Mouse (Mus musculus): ENCODE results near the gene Armc2. TPM values are rescaled to one million over a fixed set of nuclear protein-coding genes. Genes with fewer than 3 reads are reported as not detected.
A peak's percentile ranks its signal among the peaks of the same experiment; 100 is the strongest.

Gene Armc2
- polyA plus RNA-seq, 1 experiment from 2014 or later: 1.4 TPM

DNA sequence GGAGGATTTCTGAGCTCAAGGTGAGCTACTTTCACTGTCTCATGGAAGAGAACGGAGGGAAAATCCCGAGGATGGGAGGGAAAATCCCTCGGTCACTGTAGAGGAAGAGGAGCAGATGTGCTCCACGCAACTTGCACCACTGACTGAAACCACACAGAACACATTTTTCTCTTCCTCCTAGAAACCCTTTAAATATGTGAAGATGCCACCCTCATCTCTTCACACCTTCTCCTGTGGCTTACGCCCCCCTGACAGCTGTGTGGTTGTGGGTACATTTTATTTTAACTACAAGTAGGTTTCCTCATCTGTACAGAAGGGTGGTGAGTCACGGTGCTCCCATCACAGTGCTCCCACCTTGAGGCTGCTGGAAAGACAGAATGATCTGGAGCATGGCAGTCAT, 34.0 kb downstream of the Armc2 start:
- Histone ChIP-seq H3K27me3 (ENCODE audit: insufficient read depth, low read length) (no peaks in the 10 kb centered on the region), H3K9ac (replicated peaks; ENCODE audit: low read length) (no peak overlapping the region), H3K36me3 (ENCODE audit: insufficient read depth, low read length) (no peaks in the 10 kb centered on the region), H3K27ac (ENCODE audit: low read length) (no peak overlapping the region), H3K4me3 (ENCODE audit: low read length) (no peak overlapping the region), H3K9me3 (ENCODE audit: low read length) (no peaks in the 10 kb centered on the region), H3K4me2 (replicated peaks; ENCODE audit: low read depth, low read length) (no peak overlapping the region), H3K4me1 (ENCODE audit: insufficient read depth, low read length) (peaks cover 3% of the 10 kb centered on the region; the same call in 1 of the 2 replicates)
- WGBS: 89% methylated on average over 6 of the region's 6 CpGs
- no peak for ATAC-seq (ENCODE audit: low FRiP score, low TSS enrichment)

DNA sequence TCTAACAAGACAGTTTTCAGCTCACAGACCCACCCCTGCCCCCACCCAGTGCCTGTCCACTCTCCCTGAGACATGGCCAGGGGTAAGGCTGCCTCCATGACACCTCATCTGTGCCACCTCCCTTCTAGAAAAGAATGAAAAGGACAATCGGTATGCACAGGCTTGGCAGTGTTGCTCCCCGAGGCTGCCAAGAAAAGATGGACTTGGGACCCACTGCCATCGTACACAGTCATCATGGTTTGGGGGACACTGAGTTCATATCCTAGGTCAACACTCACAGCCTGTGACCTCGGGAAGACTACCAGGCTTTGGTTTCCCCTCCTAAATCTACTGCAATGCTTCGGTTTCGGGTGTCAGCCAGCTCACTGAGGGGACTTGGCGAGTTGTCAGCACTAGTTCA, 35.4 kb downstream of the Armc2 start:
- peaks cover 3% of the 10 kb centered on the region; the same call in 1 of the 2 replicates for H3K4me1 ChIP-seq (ENCODE audit: insufficient read depth, low read length)
- H3K4me2 ChIP-seq (replicated peaks; ENCODE audit: low read depth, low read length): no peak overlapping the region
- H3K4me3 ChIP-seq (ENCODE audit: low read length): no peak overlapping the region
- H3K36me3 ChIP-seq (ENCODE audit: insufficient read depth, low read length): no peaks in the 10 kb centered on the region
- no peak for ATAC-seq (ENCODE audit: low FRiP score, low TSS enrichment)
- H3K9me3 ChIP-seq (ENCODE audit: low read length): no peaks in the 10 kb centered on the region
- no peak overlapping the region for H3K9ac ChIP-seq (replicated peaks; ENCODE audit: low read length)
- 52% methylated on average over 7 of the region's 7 CpGs for WGBS
- H3K27me3 ChIP-seq (ENCODE audit: insufficient read depth, low read length): no peaks in the 10 kb centered on the region
- H3K27ac ChIP-seq (ENCODE audit: low read length): no peak overlapping the region

DNA sequence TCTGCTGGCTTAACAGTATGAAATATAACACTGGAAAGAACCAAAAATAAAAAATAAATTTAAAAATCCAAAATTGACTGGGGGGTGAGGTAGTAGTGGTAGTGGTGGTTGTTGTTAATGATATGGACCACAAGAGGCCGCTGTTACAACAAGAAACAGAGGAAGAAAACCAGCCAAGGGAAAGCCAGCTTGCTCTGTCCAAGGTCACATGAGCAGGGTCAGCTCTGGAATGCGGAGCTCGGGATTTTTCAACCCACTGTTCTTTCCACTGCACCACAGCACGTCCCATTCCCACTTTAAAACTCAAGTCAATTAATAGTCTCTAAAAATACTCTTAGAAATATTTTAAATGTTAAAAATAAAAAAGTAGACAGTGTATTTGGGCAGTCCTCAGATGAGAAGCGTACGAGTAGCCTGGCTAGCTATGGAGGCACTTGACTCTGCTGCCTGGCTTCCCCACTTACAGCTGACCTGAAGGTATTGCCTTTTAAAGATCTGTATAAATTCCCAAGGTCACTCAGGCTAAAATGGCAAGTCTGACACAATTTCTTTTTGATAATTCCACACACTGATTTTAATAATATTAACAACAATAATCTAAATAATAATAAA, 37.4 kb downstream of the Armc2 start:
- no peaks in the 10 kb centered on the region for H3K36me3 ChIP-seq (ENCODE audit: insufficient read depth, low read length)
- no peak overlapping the region for H3K4me2 ChIP-seq (replicated peaks; ENCODE audit: low read depth, low read length)
- 27% methylated on average over 6 of the region's 6 CpGs for WGBS
- no peak overlapping the region for H3K9ac ChIP-seq (replicated peaks; ENCODE audit: low read length)
- peak; percentile 57 for ATAC-seq (ENCODE audit: low FRiP score, low TSS enrichment)
- H3K9me3 ChIP-seq (ENCODE audit: low read length): no peaks in the 10 kb centered on the region
- no peaks in the 10 kb centered on the region for H3K27me3 ChIP-seq (ENCODE audit: insufficient read depth, low read length)
- no peak overlapping the region for H3K27ac ChIP-seq (ENCODE audit: low read length)
- H3K4me1 ChIP-seq (ENCODE audit: insufficient read depth, low read length): peaks cover 3% of the 10 kb centered on the region; the same call in 1 of the 2 replicates
- no peak overlapping the region for H3K4me3 ChIP-seq (ENCODE audit: low read length)

DNA sequence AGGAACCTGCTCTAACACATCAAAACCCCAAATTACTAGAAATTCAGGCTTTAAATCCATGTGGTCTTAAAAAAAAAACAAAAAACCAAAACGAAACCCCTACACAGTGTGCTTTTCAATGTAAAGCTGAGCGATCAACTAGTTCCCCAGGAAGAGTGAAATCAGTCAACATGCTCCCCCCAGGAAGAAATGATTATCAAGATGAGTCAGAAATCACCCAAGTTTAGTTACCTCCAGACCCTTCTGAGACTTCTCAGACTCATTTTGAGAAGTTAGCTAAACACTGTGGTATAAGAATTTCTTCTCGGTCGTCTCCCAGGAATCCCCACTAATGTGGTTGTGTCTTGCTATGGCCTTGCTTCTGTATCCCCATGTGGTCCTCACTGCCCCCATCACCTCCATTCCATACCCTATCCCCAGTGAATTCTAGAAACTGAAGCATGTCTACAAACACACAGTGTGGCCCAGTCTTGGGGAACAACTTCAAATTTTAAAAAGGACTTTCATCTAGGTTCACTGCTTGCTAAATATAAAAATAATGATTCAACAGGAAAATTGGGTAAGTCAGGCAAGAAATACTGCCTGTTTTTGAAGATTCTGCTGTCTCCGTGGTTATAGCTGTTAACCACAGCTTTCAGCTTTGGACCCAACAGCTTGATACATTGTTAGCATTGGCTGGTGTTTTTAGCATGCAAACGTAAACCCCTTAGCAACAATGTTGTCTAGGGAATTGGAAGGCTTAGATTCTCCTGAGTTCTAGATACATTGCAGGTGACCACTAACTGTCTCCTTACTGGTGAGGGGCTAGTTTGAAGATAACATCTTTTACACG, 39.6 kb downstream of the Armc2 start:
- peaks cover 3% of the 10 kb centered on the region; the same call in 1 of the 2 replicates for H3K4me1 ChIP-seq (ENCODE audit: insufficient read depth, low read length)
- H3K4me2 ChIP-seq (replicated peaks; ENCODE audit: low read depth, low read length): no peak overlapping the region
- no peak overlapping the region for H3K9ac ChIP-seq (replicated peaks; ENCODE audit: low read length)
- H3K4me3 ChIP-seq (ENCODE audit: low read length): no peak overlapping the region
- H3K27me3 ChIP-seq (ENCODE audit: insufficient read depth, low read length): no peaks in the 10 kb centered on the region
- 82% methylated on average over 7 of the region's 7 CpGs for WGBS
- H3K9me3 ChIP-seq (ENCODE audit: low read length): no peaks in the 10 kb centered on the region
- H3K36me3 ChIP-seq (ENCODE audit: insufficient read depth, low read length): no peaks in the 10 kb centered on the region
- no peak for ATAC-seq (ENCODE audit: low FRiP score, low TSS enrichment)
- H3K27ac ChIP-seq (ENCODE audit: low read length): no peak overlapping the region

DNA sequence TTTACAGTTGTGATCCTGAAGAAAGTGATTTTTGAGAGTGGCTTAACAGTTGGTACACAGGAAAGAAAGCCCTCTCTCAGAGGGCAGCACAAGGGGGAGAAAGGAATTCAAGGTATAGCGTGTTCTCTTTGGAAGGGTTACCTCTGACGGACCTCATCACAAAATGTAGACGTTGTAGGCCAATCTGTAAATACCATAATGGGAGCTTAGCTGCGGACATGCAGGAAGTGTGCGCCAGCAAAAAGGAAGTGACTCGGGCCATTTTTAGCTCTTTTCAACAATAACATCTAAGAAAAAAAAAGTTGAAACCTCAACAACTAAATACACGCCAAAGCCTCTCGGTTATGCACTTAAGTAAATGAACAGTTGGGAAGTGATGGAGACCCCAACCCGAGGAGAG, 45.6 kb downstream of the Armc2 start:
- Histone ChIP-seq H3K9me3 (ENCODE audit: low read length) (no peaks in the 10 kb centered on the region), H3K4me1 (ENCODE audit: insufficient read depth, low read length) (no peaks in the 10 kb centered on the region), H3K9ac (replicated peaks; ENCODE audit: low read length) (no peak overlapping the region), H3K27ac (ENCODE audit: low read length) (no peak overlapping the region), H3K27me3 (ENCODE audit: insufficient read depth, low read length) (no peaks in the 10 kb centered on the region), H3K4me2 (replicated peaks; ENCODE audit: low read depth, low read length) (no peak overlapping the region), H3K36me3 (ENCODE audit: insufficient read depth, low read length) (no peaks in the 10 kb centered on the region), H3K4me3 (ENCODE audit: low read length) (no peak overlapping the region)
- ATAC-seq (ENCODE audit: low FRiP score, low TSS enrichment): no peak
- WGBS: 66% methylated on average over 9 of the region's 9 CpGs

DNA sequence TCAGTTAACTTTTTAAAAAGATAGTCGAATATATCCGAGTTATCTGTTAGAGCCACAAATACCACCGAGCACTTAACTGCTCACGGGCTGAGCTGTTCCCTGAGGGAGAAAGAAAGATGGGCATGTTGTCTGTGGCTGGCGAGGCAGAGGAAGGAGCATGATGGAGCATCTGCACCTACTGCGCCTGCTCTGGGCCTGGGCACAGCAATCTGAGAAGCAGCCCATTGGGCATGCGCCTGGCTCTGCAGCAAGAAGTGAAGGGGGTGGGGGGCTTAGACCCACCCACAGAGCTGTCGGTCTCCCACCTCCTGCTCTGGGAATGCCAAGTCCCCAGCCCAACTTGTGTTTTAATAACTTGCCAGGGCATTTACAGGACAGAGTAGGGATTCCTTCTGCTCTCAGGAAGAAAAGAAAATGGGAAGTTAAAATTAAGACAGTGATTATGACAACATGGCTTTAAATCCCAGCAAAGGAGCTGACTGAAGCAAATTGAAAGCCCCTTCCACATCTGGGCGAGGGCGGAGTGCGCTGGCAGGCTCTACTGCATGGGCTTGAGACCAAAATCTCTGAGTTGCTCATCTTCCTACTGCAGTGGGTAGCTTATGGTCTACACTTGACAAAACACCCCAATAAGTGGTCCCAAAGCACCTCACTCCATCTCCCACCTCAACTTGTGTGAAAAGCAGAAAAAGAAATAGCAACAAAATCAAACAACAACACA, 50.2 kb downstream of the Armc2 start:
- Histone ChIP-seq H3K9me3 (ENCODE audit: low read length) (no peaks in the 10 kb centered on the region), H3K4me3 (ENCODE audit: low read length) (no peak overlapping the region), H3K4me2 (replicated peaks; ENCODE audit: low read depth, low read length) (no peak overlapping the region), H3K4me1 (ENCODE audit: insufficient read depth, low read length) (no peaks in the 10 kb centered on the region), H3K36me3 (ENCODE audit: insufficient read depth, low read length) (no peaks in the 10 kb centered on the region), H3K9ac (replicated peaks; ENCODE audit: low read length) (no peak overlapping the region), H3K27ac (ENCODE audit: low read length) (no peak overlapping the region), H3K27me3 (ENCODE audit: insufficient read depth, low read length) (no peaks in the 10 kb centered on the region)
- 86% methylated on average over 11 of the region's 11 CpGs for WGBS
- no peak for ATAC-seq (ENCODE audit: low FRiP score, low TSS enrichment)

DNA sequence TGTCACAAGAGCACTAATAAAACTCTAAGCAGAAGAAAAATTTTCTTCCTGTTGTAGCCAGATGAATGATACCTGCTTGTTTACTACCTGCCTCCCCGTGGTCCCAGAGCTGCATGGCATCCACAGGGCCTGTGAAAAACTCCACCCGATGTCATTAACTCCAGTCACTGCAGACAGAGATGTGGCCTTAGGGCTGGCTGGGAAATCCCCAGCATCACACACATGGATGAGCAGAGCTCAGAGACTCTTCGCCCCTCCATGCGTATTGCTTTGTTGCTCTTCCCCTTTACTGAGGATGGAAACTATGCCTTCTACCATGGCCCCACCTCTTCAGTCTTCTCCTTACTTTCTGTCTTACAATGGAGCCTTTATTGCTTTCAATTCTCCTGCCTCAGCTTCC, 55.5 kb downstream of the Armc2 start:
- Histone ChIP-seq H3K27ac (ENCODE audit: low read length) (no peak overlapping the region), H3K4me3 (ENCODE audit: low read length) (no peak overlapping the region), H3K27me3 (ENCODE audit: insufficient read depth, low read length) (no peaks in the 10 kb centered on the region), H3K9me3 (ENCODE audit: low read length) (no peaks in the 10 kb centered on the region), H3K4me2 (replicated peaks; ENCODE audit: low read depth, low read length) (no peak overlapping the region), H3K4me1 (ENCODE audit: insufficient read depth, low read length) (no peaks in the 10 kb centered on the region), H3K9ac (replicated peaks; ENCODE audit: low read length) (no peak overlapping the region), H3K36me3 (ENCODE audit: insufficient read depth, low read length) (no peaks in the 10 kb centered on the region)
- 55% methylated on average over 4 of the region's 4 CpGs for WGBS
- no peak for ATAC-seq (ENCODE audit: low FRiP score, low TSS enrichment)

DNA sequence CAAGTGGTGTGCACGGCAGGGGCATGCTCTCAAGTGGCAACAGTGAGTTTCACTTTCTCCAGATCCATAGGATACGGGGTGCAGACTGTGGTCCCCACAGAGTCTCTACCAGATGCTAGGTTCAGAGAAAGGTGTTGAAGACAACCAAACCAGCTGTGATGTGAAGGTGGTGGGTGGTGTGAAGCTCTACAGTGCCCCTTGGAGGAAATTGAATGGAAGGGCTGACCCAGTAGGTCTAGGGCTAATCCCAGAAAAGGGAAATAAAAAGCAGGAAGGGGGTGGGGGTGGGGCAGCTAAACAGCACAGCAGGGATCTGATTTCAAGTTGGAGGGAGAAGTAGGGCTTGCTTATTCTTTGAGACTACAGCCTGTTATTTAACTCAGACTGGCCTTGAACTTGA, 58.4 kb downstream of the Armc2 start:
- Histone ChIP-seq H3K4me3 (ENCODE audit: low read length) (no peak overlapping the region), H3K27me3 (ENCODE audit: insufficient read depth, low read length) (no peaks in the 10 kb centered on the region), H3K27ac (ENCODE audit: low read length) (no peak overlapping the region), H3K4me1 (ENCODE audit: insufficient read depth, low read length) (no peaks in the 10 kb centered on the region), H3K4me2 (replicated peaks; ENCODE audit: low read depth, low read length) (no peak overlapping the region), H3K9me3 (ENCODE audit: low read length) (no peaks in the 10 kb centered on the region), H3K36me3 (ENCODE audit: insufficient read depth, low read length) (no peaks in the 10 kb centered on the region), H3K9ac (replicated peaks; ENCODE audit: low read length) (no peak overlapping the region)
- 56% methylated on average over 2 of the region's 2 CpGs for WGBS
- ATAC-seq (ENCODE audit: low FRiP score, low TSS enrichment): 0 out of 2 replicates have a peak, but pooled peaks have one; percentile 54

DNA sequence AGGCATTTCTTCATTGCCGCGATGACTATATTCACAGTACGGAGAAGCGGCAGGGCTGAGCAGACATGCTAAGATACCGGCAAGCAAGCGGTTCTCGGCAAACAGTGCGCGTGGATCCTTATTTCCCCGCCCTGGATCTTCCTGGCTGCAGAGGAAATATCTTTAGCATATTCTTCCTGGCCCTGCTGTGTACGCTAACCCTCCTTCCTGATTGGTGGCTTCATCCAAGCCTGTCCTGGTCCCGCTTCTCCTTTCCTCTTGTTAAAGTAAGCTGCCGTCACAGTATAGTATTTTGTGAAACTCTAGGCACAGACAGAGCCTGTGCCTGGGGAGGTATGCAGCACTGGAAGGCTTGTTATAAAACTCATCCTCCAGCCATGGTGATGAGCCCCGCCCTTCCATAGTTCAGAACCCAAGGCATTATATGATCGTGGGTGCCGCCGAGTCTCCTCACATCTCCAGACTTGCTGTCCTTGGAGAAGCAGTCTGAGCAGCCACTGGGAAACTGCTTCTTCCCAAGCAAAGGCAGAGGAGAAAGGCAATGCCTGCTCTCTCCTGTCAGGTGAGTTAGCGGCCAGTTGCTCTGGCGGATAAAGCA, 59.5 kb downstream of the Armc2 start:
- Histone ChIP-seq H3K4me3 (ENCODE audit: low read length) (no peak overlapping the region), H3K9ac (replicated peaks; ENCODE audit: low read length) (no peak overlapping the region), H3K27ac (ENCODE audit: low read length) (no peak overlapping the region), H3K27me3 (ENCODE audit: insufficient read depth, low read length) (no peaks in the 10 kb centered on the region), H3K4me1 (ENCODE audit: insufficient read depth, low read length) (no peaks in the 10 kb centered on the region), H3K9me3 (ENCODE audit: low read length) (no peaks in the 10 kb centered on the region), H3K4me2 (replicated peaks; ENCODE audit: low read depth, low read length) (no peak overlapping the region), H3K36me3 (ENCODE audit: insufficient read depth, low read length) (no peaks in the 10 kb centered on the region)
- ATAC-seq (ENCODE audit: low FRiP score, low TSS enrichment): no peak
- 89% methylated on average over 19 of the region's 19 CpGs for WGBS
